Mouse (Mus musculus) spleen, postnatal 14 days (tissue): ENCODE data around the gene March9.
A peak's percentile ranks its signal among the peaks of the same experiment; 100 is the strongest.

Source experiments
- DNase-seq, 2 experiments: peaks; one replicate each; pipeline ENCODE4 v3.0.0; 2021 to 2022; ENCODE audit warnings: low spot score in 2 of 2

Gene March9

DNA sequence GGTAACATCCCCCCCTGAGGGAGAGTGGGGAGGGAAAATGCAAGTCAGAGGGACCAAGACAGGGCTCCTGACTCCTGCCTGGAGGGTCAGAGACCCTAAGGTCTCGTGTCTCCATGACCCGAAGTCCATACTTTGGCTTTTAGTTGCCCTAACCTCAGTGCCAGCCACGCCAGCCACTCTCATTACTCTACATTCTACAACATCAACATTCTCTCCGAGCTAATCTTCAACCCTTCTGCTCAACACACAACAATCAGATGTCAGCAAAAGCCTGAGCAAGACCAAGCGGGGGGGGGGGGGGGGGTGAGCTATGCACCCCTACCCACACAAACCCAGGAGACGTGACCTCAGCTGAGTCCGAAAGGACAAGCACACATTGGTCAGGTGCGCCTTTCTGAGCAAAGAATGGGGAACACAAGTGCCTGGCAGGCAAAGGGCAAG lies 26.7 kb downstream of the March9 start:
- DNase-seq: no peak

DNA sequence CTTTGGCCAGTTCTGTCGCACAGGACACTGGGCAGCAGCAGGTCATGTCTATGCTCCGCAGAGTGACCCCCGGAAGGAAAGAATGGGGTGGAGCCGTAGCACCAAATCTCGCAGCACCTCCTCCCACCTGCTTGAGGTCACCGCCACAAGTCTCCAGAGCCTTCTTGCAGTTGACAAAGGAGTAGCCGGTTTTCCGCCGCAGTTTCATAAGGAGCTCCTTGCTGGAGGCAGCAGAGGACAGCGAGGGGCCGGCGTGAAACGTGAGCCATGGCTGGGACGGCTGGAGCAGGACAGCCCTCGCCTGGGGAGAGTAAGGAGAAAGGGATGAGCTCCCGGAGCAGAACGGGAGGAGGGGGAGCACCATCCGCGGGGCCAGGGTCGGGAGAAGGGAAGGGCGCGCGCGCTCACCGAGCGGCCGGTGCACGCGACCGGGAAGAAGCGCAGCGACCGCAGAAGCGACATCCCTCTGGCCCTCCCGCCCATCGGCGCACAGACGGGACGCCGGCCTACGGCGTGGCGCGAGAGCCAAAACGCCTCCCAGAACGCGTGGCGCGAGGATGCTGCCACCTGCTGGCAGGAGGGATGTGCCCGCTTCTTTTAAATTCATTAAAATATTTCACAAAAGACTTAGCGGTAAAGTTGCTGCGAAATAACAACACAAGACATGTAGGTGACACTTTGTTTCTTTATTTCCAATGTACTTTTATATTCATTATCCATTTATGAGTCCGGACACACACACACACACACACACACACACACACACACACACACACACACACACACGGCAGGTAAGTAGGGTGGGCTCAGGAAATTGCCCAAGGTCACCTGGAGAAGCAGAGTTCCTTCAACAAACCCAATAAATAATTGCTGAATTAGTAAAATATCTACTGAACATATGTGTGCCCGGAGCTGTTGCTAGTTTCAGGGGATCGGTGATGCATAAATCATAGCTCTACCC lies 29.4 kb downstream of the March9 start, which contains the start of gene Tsfm:
Gene Tsfm (minus strand): TSS at position 505 of the 961 bp plus-strand sequence.
- DNase-seq: peak; percentile 84 to 91

DNA sequence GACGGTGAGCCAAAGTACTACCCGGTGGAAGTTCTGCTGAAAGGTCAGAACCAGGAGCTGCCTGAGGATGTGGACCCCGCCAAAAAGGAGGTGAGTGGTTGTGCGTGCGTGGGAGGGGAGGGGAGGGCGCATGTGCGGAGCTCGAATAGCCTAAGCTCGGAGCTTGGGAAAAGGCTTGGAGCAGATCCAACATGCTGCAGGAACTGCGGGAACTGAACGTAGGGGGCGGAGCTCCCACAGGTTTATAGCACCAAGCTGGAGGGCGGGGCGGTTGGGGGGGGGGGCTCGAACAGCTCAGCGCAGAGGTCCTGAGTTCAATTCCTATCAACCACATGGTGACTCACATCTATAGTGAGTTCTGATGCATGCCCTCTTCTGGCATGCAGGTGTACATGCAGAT lies 41.6 kb downstream of the March9 start:
- no peak for DNase-seq

DNA sequence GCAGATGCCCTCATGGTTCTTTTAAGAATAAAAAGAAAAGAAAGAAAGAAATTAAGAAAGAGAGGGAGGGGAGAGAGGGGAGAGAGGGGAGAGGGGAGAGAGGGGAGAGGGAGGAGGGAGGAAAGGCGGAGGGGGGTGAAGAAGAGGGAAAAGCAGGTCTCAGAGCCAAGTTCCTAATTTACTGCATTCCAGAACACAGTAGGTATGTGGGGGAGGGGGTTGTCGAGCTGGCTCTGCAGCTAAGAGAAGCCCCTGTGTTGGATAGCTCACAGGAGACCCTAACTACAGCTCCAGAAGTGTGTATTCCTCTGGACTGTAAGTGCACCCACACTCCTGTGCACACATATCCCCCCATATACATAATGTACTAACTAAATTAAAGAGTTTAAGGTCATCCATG lies 42.9 kb downstream of the March9 start:
- no peak for DNase-seq

DNA sequence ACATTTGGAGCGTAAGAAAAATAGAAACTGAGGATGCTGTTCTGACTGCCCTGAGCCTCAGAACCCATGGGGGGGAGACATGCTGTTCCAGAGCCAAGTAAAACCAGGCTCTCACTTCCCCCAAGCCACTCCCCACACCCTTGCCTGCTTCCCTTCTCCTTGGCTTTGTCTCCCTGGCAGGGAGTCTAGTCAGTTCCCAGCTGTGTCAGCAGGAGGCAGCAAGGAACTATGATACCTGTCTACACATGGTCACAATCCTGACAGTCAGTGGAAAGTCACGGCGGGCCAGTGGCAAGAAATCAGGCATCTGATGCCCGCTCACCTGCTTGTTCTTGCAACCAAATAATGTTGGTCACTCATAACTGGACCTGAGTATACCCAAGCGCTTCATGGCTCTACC lies 43.5 kb downstream of the March9 start:
- DNase-seq: no peak
